Mouse (Mus musculus): ENCODE measurements around the gene Gm20388. TPM values are rescaled to one million over a fixed set of nuclear protein-coding genes. Genes with fewer than 3 reads are reported as not detected.

The Gm20388 gene
- polyA plus RNA-seq, 1 experiment from 2014 or later: not detected

- Histone ChIP-seq H3K4me3 (replicated peaks) (no peak overlapping the region), H3K27ac (no peak overlapping the region), H3K4me1 (replicated peaks) (no peaks in the 10 kb centered on the region), H3K9ac (no peak overlapping the region), H3K36me3 (no peaks in the 10 kb centered on the region), H3K27me3 (no peaks in the 10 kb centered on the region), H3K4me2 (no peak overlapping the region), H3K9me3 (replicated peaks) (no peaks in the 10 kb centered on the region)
- 67% methylated on average over 7 of the region's 7 CpGs for WGBS (ENCODE audit: insufficient replicate concordance)
- DNase-seq (no peak), ATAC-seq (ENCODE audit: low read depth) (no peak)
These were observed 2178.6 kb downstream of the Gm20388 start for GRCm38 (mm10) chr8:122089186-122089700.

GRCm38 (mm10) chr8:122092476-122092875 is 2181.8 kb downstream of the Gm20388 start:
- no peak for ATAC-seq (ENCODE audit: low read depth)
- Histone ChIP-seq H3K4me2 (no peak overlapping the region), H3K9ac (no peak overlapping the region), H3K36me3 (no peaks in the 10 kb centered on the region), H3K27me3 (no peaks in the 10 kb centered on the region), H3K27ac (no peak overlapping the region), H3K4me1 (replicated peaks) (no peaks in the 10 kb centered on the region), H3K9me3 (replicated peaks) (no peaks in the 10 kb centered on the region), H3K4me3 (replicated peaks) (no peak overlapping the region)
- 64% methylated on average over 5 of the region's 5 CpGs for WGBS (ENCODE audit: insufficient replicate concordance)
- DNase-seq: no peak

- ATAC-seq (ENCODE audit: low read depth): no peak
These were observed 2188.1 kb downstream of the Gm20388 start for GRCm38 (mm10) chr8:122098766-122099165.

GRCm38 (mm10) chr8:122099711-122100220 is 2189.1 kb downstream of the Gm20388 start:
- ATAC-seq (ENCODE audit: low read depth) (no peak), DNase-seq (no peak)
- Histone ChIP-seq H3K27ac (no peak overlapping the region), H3K9ac (no peak overlapping the region), H3K27me3 (0 out of 2 replicates have a peak, but pooled peaks cover 3% of the 10 kb centered on the region), H3K4me3 (replicated peaks) (no peak overlapping the region), H3K4me2 (no peak overlapping the region), H3K4me1 (replicated peaks) (0 out of 2 replicates have a peak, but pooled peaks cover 3% of the 10 kb centered on the region), H3K9me3 (replicated peaks) (no peaks in the 10 kb centered on the region), H3K36me3 (no peaks in the 10 kb centered on the region)
- 65% methylated on average over 7 of the region's 7 CpGs for WGBS (ENCODE audit: insufficient replicate concordance)

More at GRCm38 (mm10) chr8:122098766-122099165, 2188.1 kb downstream of the Gm20388 start:
- WGBS (ENCODE audit: insufficient replicate concordance): 63% methylated on average over 3 of the region's 3 CpGs
- Histone ChIP-seq H3K27me3 (0 out of 2 replicates have a peak, but pooled peaks cover 3% of the 10 kb centered on the region), H3K4me1 (replicated peaks) (0 out of 2 replicates have a peak, but pooled peaks cover 3% of the 10 kb centered on the region), H3K4me3 (replicated peaks) (no peak overlapping the region), H3K9me3 (replicated peaks) (no peaks in the 10 kb centered on the region), H3K27ac (no peak overlapping the region), H3K9ac (no peak overlapping the region), H3K36me3 (no peaks in the 10 kb centered on the region), H3K4me2 (no peak overlapping the region)
- no peak for DNase-seq

- H3K4me3 ChIP-seq (replicated peaks): no peak overlapping the region
- no peaks in the 10 kb centered on the region for H3K36me3 ChIP-seq
- H3K27ac ChIP-seq: no peak overlapping the region
- no peak overlapping the region for H3K9ac ChIP-seq
- no peaks in the 10 kb centered on the region for H3K9me3 ChIP-seq (replicated peaks)
- ATAC-seq (ENCODE audit: low read depth): no peak
- H3K4me2 ChIP-seq: no peak overlapping the region
- peaks cover 5% of the 10 kb centered on the region; the same call in 1 of the 2 replicates for H3K4me1 ChIP-seq (replicated peaks)
- DNase-seq: no peak
- H3K27me3 ChIP-seq: 0 out of 2 replicates have a peak, but pooled peaks cover 3% of the 10 kb centered on the region
- WGBS (ENCODE audit: insufficient replicate concordance): 59% methylated on average over 5 of the region's 5 CpGs
These were observed 2191.2 kb downstream of the Gm20388 start for GRCm38 (mm10) chr8:122101816-122102215.

GRCm38 (mm10) chr8:122102286-122102685 is 2191.6 kb downstream of the Gm20388 start:
- Histone ChIP-seq H3K27me3 (0 out of 2 replicates have a peak, but pooled peaks cover 3% of the 10 kb centered on the region), H3K27ac (no peak overlapping the region), H3K9ac (no peak overlapping the region), H3K36me3 (no peaks in the 10 kb centered on the region), H3K4me1 (replicated peaks) (peaks cover 6% of the 10 kb centered on the region; the same call in 1 of the 2 replicates), H3K4me3 (replicated peaks) (no peak overlapping the region), H3K9me3 (replicated peaks) (no peaks in the 10 kb centered on the region), H3K4me2 (no peak overlapping the region)
- 54% methylated on average over 8 of the region's 8 CpGs for WGBS (ENCODE audit: insufficient replicate concordance)
- no peak for ATAC-seq (ENCODE audit: low read depth)
- DNase-seq: no peak

- Histone ChIP-seq H3K27ac (no peak overlapping the region), H3K27me3 (0 out of 2 replicates have a peak, but pooled peaks cover 3% of the 10 kb centered on the region), H3K9me3 (replicated peaks) (no peaks in the 10 kb centered on the region), H3K4me2 (no peak overlapping the region), H3K36me3 (no peaks in the 10 kb centered on the region), H3K4me3 (replicated peaks) (no peak overlapping the region), H3K9ac (no peak overlapping the region), H3K4me1 (replicated peaks) (peaks cover 6% of the 10 kb centered on the region; the same call in 1 of the 2 replicates)
- WGBS (ENCODE audit: insufficient replicate concordance): 62% methylated on average over 9 of the region's 9 CpGs
- DNase-seq (no peak), ATAC-seq (ENCODE audit: low read depth) (no peak)
These were observed 2192.6 kb downstream of the Gm20388 start for GRCm38 (mm10) chr8:122103241-122103640.

GRCm38 (mm10) chr8:122104658-122105057 is 2194.0 kb downstream of the Gm20388 start:
- no peaks in the 10 kb centered on the region for H3K36me3 ChIP-seq
- DNase-seq: no peak
- 46% methylated on average over 4 of the region's 4 CpGs for WGBS (ENCODE audit: insufficient replicate concordance)

GRCm38 (mm10) chr8:122106270-122106669 is 2195.6 kb downstream of the Gm20388 start:
- Histone ChIP-seq H3K4me1 (replicated peaks) (peaks cover 6% of the 10 kb centered on the region; the same call in 1 of the 2 replicates), H3K4me2 (no peak overlapping the region), H3K9me3 (replicated peaks) (no peaks in the 10 kb centered on the region), H3K9ac (no peak overlapping the region), H3K27ac (no peak overlapping the region), H3K27me3 (0 out of 2 replicates have a peak, but pooled peaks cover 3% of the 10 kb centered on the region), H3K4me3 (replicated peaks) (no peak overlapping the region), H3K36me3 (no peaks in the 10 kb centered on the region)
- DNase-seq (no peak), ATAC-seq (ENCODE audit: low read depth) (no peak)
- WGBS (ENCODE audit: insufficient replicate concordance): 34% methylated on average over 9 of the region's 9 CpGs

More at GRCm38 (mm10) chr8:122104658-122105057, 2194.0 kb downstream of the Gm20388 start:
- Histone ChIP-seq H3K27ac (no peak overlapping the region), H3K9me3 (replicated peaks) (no peaks in the 10 kb centered on the region), H3K4me3 (replicated peaks) (no peak overlapping the region), H3K4me1 (replicated peaks) (peaks cover 6% of the 10 kb centered on the region; the same call in 1 of the 2 replicates), H3K27me3 (0 out of 2 replicates have a peak, but pooled peaks cover 3% of the 10 kb centered on the region), H3K9ac (no peak overlapping the region), H3K4me2 (no peak overlapping the region)
- ATAC-seq (ENCODE audit: low read depth): no peak

- WGBS (ENCODE audit: insufficient replicate concordance): 54% methylated on average over 20 of the region's 20 CpGs
- peaks cover 7% of the 10 kb centered on the region; the same call in 1 of the 2 replicates for H3K4me1 ChIP-seq (replicated peaks)
- H3K36me3 ChIP-seq: no peaks in the 10 kb centered on the region
- DNase-seq: no peak
- no peak overlapping the region for H3K9ac ChIP-seq
- H3K9me3 ChIP-seq (replicated peaks): no peaks in the 10 kb centered on the region
- H3K4me3 ChIP-seq (replicated peaks): no peak overlapping the region
- no peak overlapping the region for H3K27ac ChIP-seq
- H3K4me2 ChIP-seq: no peak overlapping the region
- H3K27me3 ChIP-seq: no peaks in the 10 kb centered on the region
- no peak for ATAC-seq (ENCODE audit: low read depth)
These were observed 2199.7 kb downstream of the Gm20388 start for GRCm38 (mm10) chr8:122110240-122110866.

- no peak for DNase-seq
- Histone ChIP-seq H3K9me3 (replicated peaks) (no peaks in the 10 kb centered on the region), H3K36me3 (no peaks in the 10 kb centered on the region), H3K4me2 (no peak overlapping the region), H3K4me3 (replicated peaks) (no peak overlapping the region), H3K4me1 (replicated peaks) (peaks cover 7% of the 10 kb centered on the region; the same call in 1 of the 2 replicates), H3K27me3 (no peaks in the 10 kb centered on the region), H3K27ac (no peak overlapping the region), H3K9ac (no peak overlapping the region)
- ATAC-seq (ENCODE audit: low read depth): no peak
- 30% methylated on average over 6 of the region's 6 CpGs for WGBS (ENCODE audit: insufficient replicate concordance)
These were observed 2200.2 kb downstream of the Gm20388 start for GRCm38 (mm10) chr8:122110867-122111253.

All from liver, embryonic 13.5 days (tissue).